Mouse (Mus musculus): ENCODE results near the gene Ldb2. TPM values are rescaled to one million over a fixed set of nuclear protein-coding genes. Genes with fewer than 3 reads are reported as not detected.

Gene Ldb2
- 10 to 100 TPM in 1 of 2 experiments, 1 to 10 TPM in 1; 6.4 to 10.7 TPM for total RNA-seq (2021)

DNA sequence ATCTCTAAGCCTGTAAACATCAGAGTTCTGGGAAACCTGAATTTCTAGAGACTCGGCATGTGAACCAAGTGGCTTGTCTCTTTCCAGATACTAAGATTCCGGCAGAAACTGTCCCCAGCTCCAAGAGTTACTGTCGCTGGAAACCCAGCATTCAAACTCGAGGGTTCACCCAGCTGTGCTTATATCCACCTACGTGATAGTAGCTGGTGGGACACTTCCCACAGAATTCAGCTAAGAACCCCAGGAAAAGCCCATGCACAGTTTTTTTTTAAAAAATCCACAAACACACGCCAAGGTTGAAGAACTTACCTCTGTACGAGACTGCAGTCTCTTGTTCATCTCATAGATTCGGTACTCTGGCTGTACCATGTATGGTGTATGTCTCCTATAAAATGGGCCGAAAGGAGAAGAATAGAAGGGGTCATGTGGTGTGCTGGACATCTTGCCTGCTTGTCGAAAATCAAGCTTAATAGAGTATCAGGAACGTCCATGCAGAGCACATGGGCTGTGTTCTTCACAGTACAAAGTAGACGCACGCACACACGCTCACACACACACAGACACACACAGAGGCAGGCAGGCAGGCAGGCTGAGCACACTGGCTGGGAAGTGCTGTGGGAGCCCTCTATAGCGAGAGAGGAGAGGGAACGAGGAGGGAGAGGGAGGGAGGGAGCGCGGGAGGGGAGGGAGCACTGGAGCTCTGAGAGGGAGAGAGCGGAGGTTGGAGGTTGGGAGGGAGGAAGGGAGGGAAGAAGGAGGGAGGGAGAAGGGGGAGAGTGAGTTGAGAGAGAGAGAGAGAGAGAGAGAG is at the start of gene Ldb2:
Ldb2 (minus strand) TSS at position 628 of the 808 bp plus-strand sequence.
- intact Hi-C loops (cut with DNase I): loop anchor here (5.0 kb wide), 1 partner anchor 72 kb away; no protein-coding TSS in a partner anchor
- DNase-seq (ENCODE audit: low spot score): peak; percentile 24

DNA sequence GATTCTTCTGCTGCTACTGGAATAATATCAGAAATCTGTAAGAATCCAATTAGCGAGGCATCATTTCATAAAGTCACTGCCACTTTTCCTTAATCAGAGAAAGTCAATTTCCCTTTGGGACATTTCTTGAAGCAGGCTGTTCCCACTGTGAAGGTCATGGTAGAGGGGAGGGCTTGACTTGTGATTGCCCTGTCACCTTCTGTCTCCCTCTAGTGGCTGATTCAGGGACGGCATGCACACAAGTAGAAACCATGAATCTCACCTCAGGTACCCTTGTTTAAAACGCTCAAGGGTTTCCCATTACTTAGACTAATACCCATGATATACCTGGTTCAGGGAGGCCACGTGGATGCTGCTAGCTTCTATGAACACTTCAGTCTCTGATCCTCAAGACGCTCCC is 31.8 kb upstream of the Ldb2 start:
- intact Hi-C loops (cut with DNase I): loop anchor here (5.0 to 10.0 kb wide), 4 partner anchors 64 to 574 kb away; no protein-coding TSS in a partner anchor
- DNase-seq (ENCODE audit: low spot score): no peak

DNA sequence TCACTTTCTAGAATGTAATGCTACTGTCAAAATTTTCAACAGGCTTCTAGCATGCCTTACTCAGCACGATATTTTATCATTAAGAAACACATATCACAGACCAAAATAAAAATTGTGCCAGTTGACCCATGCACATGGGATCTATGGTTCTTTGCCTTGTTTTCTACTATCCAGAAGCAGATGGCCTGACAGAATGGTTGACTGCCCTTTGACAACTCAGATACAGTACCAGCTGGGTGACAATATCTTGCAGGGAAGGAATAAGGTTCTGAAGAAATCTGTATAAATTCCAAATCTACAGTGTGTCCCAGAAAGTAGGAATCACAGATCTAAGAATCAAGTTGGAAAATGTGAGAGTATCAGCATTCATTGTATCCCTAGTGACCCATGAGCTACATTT is 16.0 kb upstream of the Ldb2 start:
- no peak for DNase-seq (ENCODE audit: low spot score)
- intact Hi-C loops (cut with DNase I): no loop called here

DNA sequence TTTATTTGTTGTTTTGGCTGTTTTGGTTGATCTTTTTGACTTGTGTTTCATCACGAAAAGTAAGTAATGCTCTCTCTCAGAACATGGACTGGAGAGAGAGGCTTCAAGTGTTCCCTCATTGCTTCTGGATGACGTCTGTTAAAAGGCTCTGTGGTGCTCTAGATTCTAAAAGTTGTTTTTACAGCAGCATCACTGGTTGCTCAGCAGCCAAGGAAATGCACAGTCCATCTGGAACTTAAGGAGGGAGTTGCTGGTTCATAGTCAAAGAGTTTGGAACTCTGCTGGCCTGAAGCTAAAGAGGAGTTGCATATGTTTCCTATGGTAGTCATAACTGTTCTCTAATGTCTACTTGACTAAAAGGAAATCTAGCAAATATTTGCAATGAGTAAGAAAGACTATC is 6.5 kb upstream of the Ldb2 start:
- intact Hi-C loops (cut with DNase I): no loop called here
- no peak for DNase-seq (ENCODE audit: low spot score)

DNA sequence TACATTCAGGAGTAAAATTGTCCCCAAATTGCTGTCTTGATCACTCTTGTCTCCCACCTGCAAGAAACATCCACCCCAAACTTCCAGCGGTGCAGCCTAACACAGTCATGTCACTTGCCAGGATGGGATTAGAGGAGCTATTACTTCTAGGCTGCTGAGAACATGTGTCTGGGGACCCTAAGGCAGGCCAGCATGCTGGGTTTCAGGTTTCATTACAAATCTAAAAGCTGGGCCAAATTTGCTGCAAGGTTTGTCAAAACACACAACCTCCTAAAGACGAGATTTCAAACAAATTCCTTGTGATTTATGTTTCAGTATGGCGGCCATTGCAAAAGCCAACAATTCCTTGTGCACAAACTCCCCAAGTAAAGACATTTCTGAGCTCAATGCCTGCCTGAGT is 1.6 kb upstream of the Ldb2 start:
- DNase-seq (ENCODE audit: low spot score): no peak
- intact Hi-C loops (cut with DNase I): no loop called here

DNA sequence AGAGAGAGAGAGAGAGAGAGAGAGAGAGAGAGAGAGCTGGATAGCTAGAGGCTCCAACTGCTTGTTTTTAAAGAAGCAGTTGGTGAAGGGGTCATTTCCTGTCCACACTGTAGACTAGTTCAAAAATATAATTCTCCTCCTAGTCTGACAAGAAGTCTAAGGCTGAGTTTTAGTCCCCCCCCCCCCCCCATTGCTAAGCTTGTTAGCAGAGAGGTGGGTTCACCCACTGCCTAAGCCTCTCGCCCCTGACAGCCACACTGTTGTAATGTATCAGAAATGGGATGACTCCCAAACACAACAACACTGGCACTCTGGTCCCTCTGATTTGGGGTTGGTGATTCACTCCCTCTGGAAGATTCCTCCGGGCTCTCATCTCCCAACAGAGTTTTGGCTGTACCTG is 381 bp upstream of the Ldb2 start:
- intact Hi-C loops (cut with DNase I): loop anchor here (5.0 kb wide), 1 partner anchor 73 kb away; no protein-coding TSS in a partner anchor

DNA sequence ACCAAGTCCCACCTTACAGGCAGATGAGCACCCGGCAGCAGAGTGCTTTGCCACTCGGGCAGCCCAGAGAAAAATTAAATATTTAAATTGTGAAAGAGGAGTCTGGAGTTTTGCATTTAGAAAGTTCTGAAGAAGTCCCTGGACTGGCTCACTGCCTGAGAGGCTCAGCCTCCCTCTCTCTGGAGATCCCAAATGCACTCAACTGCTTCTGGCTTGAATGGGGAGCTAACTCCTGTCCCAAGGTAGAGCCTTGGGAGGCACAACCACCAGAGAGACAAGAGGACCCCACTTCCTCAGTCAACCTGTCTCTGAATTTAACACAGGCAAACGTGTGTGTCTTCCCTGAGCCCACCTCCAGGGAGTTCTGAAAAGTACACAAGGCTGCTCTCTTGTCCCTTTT is 987 bp downstream of the Ldb2 start:
- intact Hi-C loops (cut with DNase I): loop anchor here (5.0 kb wide), 1 partner anchor 71 kb away; no protein-coding TSS in a partner anchor
- no peak for DNase-seq (ENCODE audit: low spot score)

More for the DNA sequence above, 381 bp upstream of the Ldb2 start:
- no peak for DNase-seq (ENCODE audit: low spot score)

DNA sequence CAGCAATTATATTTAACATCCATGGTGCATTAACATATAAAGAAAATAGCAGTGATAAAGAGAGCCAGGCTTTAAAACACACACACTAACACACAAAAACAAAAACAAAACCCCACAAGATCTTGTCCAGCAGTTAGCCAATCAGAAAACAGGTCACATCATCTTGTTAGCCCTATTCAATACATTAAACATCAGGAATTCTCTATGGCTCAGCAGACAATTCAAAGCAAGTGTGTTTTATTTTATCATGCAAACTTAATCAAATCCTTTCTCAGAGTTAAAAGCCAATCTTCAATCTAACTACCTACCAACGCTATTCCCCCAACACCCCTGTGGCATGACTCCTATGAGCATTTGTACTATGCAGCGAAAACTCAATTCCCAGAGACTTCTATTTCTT is 1.4 kb downstream of the Ldb2 start:
- DNase-seq (ENCODE audit: low spot score): no peak
- intact Hi-C loops (cut with DNase I): loop anchor here (5.0 kb wide), 1 partner anchor 71 kb away; no protein-coding TSS in a partner anchor

DNA sequence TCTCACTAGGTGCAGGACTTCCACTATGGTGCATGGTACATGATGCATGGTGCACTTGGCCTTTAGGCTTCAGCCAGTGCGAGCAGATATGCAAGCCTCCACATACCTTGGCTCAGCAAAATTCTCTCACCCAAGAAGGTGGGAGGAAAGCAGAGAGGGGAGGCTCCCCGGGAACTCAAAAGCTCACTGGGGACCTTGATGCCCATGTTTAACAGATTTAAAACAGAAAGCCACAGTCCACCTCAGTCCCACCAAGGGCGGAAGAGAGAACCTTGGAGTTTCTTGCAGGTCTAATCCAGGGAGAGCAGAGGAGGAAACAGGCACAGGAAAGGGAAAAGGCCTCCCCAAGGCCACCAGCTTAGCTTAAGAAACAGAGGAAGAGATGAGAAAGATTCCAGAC is 14.9 kb downstream of the Ldb2 start:
- no peak for DNase-seq (ENCODE audit: low spot score)

DNA sequence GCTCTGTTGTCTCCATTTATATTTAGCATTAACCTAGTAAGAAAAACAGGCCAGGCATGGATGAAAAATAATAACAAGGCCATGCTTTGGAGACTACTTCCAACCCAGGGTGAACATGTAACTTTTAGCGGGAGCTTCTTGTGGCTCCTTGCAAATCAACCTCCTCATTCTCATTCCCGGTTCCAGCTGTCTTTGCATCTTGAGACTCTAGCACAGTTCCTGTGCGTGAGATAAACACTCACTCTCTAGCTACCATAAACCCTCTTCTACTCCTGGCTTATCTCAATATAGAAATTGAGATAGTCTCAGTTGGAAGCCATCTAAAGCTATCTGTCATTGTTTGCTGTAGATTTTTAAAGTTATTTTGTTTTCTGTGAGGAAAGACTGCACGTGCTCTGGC is 20.1 kb downstream of the Ldb2 start:
- intact Hi-C loops (cut with DNase I): no loop called here

More for the DNA sequence above, 14.9 kb downstream of the Ldb2 start:
- intact Hi-C loops (cut with DNase I): no loop called here

DNA sequence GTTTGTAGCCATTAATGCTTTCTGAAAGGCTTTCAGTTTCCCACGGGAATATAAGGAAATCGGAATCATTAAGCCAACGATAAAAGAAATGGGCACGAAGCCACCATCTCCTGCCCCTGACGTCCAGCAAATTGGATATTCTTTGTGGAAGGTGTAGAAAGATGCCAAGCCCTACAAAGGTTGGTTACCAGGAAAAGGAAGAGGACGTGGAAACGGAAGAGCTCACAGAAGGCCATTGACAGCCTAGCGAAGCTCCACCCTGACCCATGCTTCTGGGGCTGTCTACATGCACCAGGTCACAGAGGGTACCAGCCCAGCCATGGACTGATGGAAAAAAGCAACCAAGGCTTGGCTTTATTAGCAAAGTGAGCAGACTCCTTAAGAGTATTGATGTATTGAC is 31.0 kb downstream of the Ldb2 start:
- no peak for DNase-seq (ENCODE audit: low spot score)
- intact Hi-C loops (cut with DNase I): loop anchor here (5.0 kb wide), 1 partner anchor 64 kb away; no protein-coding TSS in a partner anchor

More for the DNA sequence above, 20.1 kb downstream of the Ldb2 start:
- no peak for DNase-seq (ENCODE audit: low spot score)

DNA sequence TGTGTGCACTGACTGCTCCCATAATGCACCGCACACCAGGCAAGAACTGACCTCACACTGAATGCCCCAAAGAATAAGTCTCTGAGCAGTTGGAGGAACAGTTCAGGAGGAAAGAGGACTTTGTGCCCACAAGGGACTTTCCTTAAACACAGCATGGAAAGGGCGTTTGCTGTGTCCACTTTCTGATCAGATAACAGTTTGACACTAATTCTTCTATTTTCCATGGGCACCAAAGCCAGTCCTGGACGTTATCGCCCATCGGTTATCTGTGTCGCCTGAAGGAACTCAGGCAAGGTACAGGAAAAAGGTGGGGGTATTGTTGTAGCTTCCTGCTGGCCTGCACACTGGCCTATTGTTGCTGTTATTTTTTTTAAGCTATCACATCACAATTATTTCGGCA is 34.6 kb downstream of the Ldb2 start:
- intact Hi-C loops (cut with DNase I): loop anchor here (2.0 to 5.0 kb wide), 2 partner anchors 58 to 67 kb away; no protein-coding TSS in a partner anchor
- peak; percentile 12 for DNase-seq (ENCODE audit: low spot score)

DNA sequence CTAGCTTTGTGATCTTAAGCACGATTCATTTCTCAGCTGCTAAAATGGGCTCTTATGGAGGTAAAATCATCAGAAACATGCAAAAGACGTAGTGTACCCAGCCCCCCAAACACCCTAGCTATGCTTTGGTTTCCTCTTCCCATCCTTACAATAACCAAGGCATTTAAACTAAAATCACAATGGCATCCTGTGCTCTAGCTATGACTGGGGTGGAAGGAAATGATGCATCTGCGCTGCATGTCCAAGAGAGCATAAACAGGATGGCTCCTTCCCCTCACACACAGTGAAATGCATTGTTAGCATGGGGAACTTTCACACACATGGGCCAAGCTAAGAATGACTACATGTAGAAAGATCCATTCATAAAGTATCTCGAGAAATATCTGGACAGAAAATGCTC is 40.3 kb downstream of the Ldb2 start:
- no peak for DNase-seq (ENCODE audit: low spot score)
- intact Hi-C loops (cut with DNase I): no loop called here

DNA sequence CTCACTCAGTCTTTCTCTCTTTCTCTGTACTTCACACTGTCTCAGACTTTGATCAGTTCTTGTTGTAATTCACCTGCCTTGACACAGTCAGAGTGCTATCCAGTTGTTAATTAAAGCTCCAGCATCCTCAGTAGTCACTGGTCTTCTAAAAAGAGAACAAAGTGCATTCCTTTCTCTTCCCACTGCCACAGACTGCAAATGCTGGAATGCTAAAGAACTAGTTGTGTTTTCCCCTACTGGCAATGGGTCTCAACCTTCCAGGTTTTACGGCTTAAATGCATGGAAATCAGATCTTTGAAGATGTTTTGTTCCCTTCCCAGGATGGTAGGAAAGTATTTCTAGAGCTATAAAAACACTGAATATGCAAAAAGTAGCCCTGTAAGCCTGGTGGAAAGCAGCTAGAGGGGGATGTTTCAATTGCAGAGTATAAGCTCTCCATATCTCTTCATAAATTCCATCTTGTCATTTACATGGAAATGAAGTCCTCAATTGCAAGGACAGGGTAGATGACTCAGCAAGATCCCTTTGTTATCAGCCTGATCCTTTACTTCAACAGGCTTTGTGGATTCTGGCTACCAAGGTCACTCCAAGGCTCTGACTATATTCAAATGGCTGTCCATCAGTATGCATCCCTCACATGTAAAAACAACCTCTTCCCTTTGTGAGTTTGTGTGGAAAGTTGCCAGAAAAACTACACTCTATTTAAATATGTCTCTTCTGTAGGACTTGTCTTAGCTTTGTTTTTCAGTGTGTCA is 45.1 kb downstream of the Ldb2 start:
- no peak for DNase-seq (ENCODE audit: low spot score)
- intact Hi-C loops (cut with DNase I): no loop called here

DNA sequence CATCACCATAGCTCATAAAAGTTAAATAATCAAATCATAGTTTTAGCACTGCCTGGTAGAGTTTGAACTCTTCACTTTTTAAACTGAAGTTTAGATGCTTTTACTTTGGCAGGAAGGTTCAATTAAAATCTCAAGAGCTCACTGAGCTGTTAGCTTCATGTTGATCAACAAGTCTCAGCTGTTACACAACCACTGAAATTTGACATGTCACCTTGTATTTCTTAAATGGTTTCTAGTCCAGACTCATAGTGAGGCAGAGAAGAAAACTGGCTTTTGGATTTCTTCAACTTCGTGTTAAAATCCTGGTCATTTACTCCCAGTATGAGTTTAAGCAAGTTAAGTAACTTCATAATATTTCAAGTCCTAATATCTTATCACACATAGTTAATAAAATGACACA is 53.8 kb downstream of the Ldb2 start:
- intact Hi-C loops (cut with DNase I): no loop called here

DNA sequence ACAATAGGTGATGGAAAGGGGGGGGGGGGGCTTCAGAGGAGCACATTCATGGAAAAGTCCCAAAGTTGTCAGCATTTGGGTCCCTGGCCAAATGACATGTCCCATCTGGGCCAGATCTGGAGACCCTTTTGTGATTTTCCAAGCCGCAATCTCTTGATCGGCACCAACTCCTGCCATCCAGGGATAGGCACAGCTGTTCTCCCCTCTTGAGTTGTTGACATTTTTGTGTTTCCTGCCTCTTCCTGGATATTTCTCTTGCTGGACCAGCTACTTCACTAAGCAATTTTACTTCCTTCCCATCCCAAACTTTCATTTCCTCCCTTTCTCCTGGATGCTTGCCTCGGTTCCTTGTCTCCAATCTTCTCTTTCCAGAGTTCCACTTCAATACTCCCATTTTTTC is 63.1 kb downstream of the Ldb2 start:
- no peak for DNase-seq (ENCODE audit: low spot score)
- intact Hi-C loops (cut with DNase I): no loop called here

More for the DNA sequence above, 53.8 kb downstream of the Ldb2 start:
- DNase-seq (ENCODE audit: low spot score): no peak

DNA sequence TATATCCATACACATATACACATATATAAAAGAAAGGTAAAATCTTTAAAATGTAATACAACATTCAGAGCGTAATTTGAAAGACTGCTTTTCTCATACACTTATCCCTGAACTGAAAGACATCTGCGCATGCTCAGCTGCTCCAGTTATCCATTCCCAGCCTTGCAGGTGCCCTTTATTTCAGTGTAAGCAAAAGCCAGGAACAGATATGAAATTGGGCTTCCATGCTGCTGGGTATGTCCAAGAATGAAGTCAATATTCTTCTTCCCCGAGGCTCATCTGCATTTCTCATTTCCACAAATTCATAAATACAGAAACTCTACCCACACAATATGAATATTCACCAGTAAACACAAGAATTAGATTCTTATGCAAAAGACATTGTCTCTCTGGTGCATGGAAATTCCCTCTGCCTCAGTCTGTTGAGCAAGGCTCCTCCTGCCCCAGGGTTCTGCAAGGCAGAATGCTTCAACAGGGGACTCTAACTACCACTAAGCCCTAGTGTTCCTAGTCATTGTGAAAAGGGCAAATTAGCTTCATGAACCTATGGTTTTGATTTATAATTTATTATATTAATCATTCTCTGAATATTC is 65.3 kb downstream of the Ldb2 start:
- no peak for DNase-seq (ENCODE audit: low spot score)
- intact Hi-C loops (cut with DNase I): no loop called here

DNA sequence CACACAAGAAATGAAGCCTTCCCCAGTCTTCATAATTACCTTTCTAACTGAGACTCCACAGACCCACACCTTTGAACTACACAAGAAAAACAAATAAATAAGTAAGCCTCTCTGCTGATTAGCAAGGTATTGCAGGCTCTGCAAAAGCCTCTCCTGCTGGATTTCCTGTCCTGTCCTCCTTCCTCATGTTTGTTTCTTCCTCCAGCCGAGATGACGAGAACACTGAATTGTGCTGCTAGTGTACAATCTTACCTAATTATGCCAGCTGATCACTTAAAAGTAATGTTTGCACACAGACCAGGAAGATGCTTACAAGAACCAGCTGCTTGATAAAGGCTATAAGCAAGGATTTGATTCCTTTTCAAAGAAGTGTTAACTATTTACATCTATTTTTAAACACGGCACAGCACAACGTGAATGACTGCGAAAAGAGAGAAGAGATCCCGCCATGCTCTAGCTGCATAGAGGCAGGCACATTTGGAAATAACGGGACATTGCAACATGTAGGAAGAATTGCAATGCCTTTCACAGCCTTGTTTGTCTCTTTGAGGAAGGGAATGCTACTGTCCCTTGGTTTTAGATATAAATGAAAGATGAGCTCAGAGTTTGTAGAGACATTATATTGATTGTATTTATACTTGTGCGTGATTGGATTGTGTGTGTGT is 69.7 kb downstream of the Ldb2 start:
- DNase-seq (ENCODE audit: low spot score): no peak
- intact Hi-C loops (cut with DNase I): loop anchor here (5.0 kb wide), 1 partner anchor 68 kb away; the partner anchor contains the start of gene Ldb2

DNA sequence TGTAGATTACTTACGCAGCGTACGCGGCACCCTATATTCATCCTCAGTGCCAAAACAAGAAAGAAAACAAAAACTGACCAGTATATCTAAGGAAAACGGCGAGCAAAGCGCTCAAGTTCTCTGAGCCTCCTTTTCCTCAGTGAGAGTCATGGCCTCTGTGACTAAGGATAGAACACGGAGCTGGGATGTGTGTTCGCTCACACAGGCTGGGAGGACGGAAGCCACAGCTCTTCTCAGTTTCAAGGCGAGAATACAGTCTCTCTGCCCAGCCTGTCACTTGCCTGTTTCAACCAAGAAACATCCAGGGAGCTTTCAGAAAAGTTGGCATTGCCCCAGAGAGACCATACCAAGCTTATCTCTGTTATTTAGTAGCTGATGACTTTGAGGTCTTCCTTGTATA is 71.5 kb downstream of the Ldb2 start:
- no peak for DNase-seq (ENCODE audit: low spot score)
- intact Hi-C loops (cut with DNase I): loop anchor here (2.0 to 5.0 kb wide), 2 partner anchors 19 to 69 kb away; partner anchors contain the start of gene Ldb2
